Mouse (Mus musculus) heart, embryonic 10.5 days (tissue): ENCODE measurements around the gene Spg11. TPM values are rescaled to one million over a fixed set of nuclear protein-coding genes. Genes with fewer than 3 reads are reported as not detected.

ENCODE experiments used
- DNase-seq: peaks from one replicate; pipeline ENCODE4 v3.0.0-alpha.2; 2017; ENCODE audit warnings: low spot score
- H3K27ac ChIP-seq: fragments of 300-500 bp; sonication (generic); 2 replicates; pipeline ENCODE4 v1.5.1; 2016; ENCODE audit warnings: mild to moderate bottlenecking
- H3K27me3 ChIP-seq: fragments of 300-500 bp; sonication (generic); 2 replicates; pipeline ENCODE4 v1.6.1; 2016; ENCODE audit warnings: mild to moderate bottlenecking; ENCODE audit not compliant: poor library complexity, insufficient read depth, severe bottlenecking
- H3K36me3 ChIP-seq: fragments of 300-500 bp; sonication (generic); 2 replicates; pipeline ENCODE4 v1.6.1; 2016; ENCODE audit warnings: mild to moderate bottlenecking, moderate library complexity
- H3K4me1 ChIP-seq: fragments of 300-500 bp; sonication (generic); 2 replicates; pipeline ENCODE4 v1.6.1; 2016; ENCODE audit warnings: mild to moderate bottlenecking
- H3K4me3 ChIP-seq: fragments of 300-500 bp; sonication (generic); 2 replicates; pipeline ENCODE4 v1.5.1; 2016; ENCODE audit warnings: mild to moderate bottlenecking, moderate library complexity
- H3K9me3 ChIP-seq: fragments of 300-500 bp; sonication (generic); 2 replicates; pipeline ENCODE4 v1.6.1; 2016; ENCODE audit warnings: mild to moderate bottlenecking, moderate library complexity
- WGBS: fragments of 180-500 bp; shearing (Covaris S2); methylation state at CpG from one replicate; pipeline ENCODE4 v1.1.7; 2016; 5-methylcytosine and 5-hydroxymethylcytosine counted together
- polyA plus RNA-seq: library from polyadenylated mRNA; unstranded; fragments of >200 nt; fragmentation: Nextera tagmentation; extraction: Ambion mirVana; gene quantifications from 2 replicates; pipeline ENCODE4 v1.2.1, GENCODE M21; 2016

Gene Spg11
- 8.2 and 8.8 TPM in 2 replicates for polyA plus RNA-seq

- under 1% methylated on average over 47 of the region's 47 CpGs for WGBS
Observed at GRCm38 (mm10) chr2:122117961-122118958, at the start of gene Spg11. TSS of gene Spg11 (minus strand) at chr2:122118386.

DNA sequence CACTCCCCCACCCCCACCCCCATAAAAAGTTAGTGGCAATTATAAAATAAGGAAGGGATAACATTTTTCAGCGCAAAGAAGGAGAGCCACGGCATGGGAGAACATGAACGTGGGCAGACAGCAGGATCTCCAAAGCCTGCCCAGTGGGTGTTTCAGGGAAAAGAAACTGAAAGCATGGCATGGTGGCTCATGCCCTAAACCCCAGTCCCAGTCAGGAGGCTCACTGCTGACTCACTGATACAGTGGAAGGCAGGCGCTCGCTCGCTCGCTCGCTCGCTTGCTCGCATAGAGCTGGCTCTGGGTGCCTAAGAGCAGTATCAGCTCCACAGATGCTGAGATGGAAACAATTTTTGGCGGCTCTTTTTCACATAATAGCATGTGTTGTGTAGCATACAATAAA is 46.1 kb upstream of the Spg11 start:
- Histone ChIP-seq H3K27me3 (no peaks in the 10 kb centered on the region), H3K4me3 (no peak overlapping the region), H3K36me3 (no peaks in the 10 kb centered on the region), H3K27ac (no peak overlapping the region), H3K9me3 (no peaks in the 10 kb centered on the region), H3K4me1 (peaks cover 9% of the 10 kb centered on the region; the same call in 1 of the 2 replicates)
- no peak for DNase-seq
- 78% methylated on average over 11 of the region's 11 CpGs for WGBS

More at GRCm38 (mm10) chr2:122117961-122118958, at the start of gene Spg11:
- 0 out of 2 replicates have a peak, but pooled peaks cover 3% of the 10 kb centered on the region for H3K4me1 ChIP-seq
- peak within 1 kb of the TSS; percentile 98 for H3K27ac ChIP-seq
- H3K27me3 ChIP-seq = no peaks in the 10 kb centered on the region
- peak; percentile 99 for DNase-seq
- no peaks in the 10 kb centered on the region for H3K9me3 ChIP-seq
- H3K36me3 ChIP-seq = peaks cover 14% of the 10 kb centered on the region
- H3K4me3 ChIP-seq = peak within 1 kb of the TSS; percentile 91

DNA sequence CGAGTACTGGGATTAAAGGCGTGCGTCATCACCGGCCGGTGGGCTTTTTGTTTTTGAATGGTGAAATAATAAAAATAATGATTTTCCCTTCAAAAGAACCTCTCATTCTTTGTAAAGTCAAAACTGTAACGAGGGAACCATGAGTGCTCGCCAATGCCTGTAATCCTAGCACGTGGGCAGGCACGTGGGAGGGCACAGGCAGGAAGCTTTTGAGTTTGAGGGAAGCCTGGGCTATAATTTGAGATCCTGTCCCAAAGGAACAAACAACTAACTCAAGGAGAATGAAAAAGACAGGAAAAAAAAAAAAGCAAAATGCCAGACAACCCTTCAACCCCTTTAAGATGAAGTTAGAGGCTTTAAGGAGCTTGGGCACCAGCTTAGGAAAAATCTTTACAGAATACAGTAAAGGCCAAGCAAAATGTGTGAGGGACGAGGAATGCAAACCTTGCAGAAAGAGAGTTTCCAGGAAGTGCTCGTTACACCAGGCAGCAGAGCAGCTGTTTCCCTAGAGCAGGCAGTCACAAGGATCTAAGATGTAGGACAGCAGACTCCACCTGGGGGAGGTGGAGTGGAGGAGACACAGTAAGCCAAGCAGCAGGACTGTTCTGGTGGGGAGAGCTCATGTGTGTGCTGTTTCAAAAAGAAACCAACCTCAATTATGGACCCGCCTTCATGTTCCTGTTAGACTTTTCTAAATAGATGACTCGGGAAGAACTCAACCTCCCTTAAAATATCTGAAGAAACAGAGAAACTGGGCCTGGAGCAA is 45.4 kb upstream of the Spg11 start:
- Histone ChIP-seq H3K36me3 (no peaks in the 10 kb centered on the region), H3K27ac (no peak overlapping the region), H3K4me3 (no peak overlapping the region), H3K9me3 (no peaks in the 10 kb centered on the region), H3K27me3 (no peaks in the 10 kb centered on the region), H3K4me1 (peaks cover 13% of the 10 kb centered on the region)
- 70% methylated on average over 13 of the region's 13 CpGs for WGBS
- peak; percentile 71 for DNase-seq

GRCm38 (mm10) chr2:122162529-122162928 is 44.3 kb upstream of the Spg11 start:
- no peaks in the 10 kb centered on the region for H3K9me3 ChIP-seq
- peak; percentile 13 for DNase-seq
- H3K27me3 ChIP-seq = no peaks in the 10 kb centered on the region
- no peak overlapping the region for H3K27ac ChIP-seq
- H3K4me3 ChIP-seq = no peak overlapping the region
- no peaks in the 10 kb centered on the region for H3K36me3 ChIP-seq
- 79% methylated on average over 2 of the region's 2 CpGs for WGBS
- H3K4me1 ChIP-seq = peaks cover 19% of the 10 kb centered on the region

DNA sequence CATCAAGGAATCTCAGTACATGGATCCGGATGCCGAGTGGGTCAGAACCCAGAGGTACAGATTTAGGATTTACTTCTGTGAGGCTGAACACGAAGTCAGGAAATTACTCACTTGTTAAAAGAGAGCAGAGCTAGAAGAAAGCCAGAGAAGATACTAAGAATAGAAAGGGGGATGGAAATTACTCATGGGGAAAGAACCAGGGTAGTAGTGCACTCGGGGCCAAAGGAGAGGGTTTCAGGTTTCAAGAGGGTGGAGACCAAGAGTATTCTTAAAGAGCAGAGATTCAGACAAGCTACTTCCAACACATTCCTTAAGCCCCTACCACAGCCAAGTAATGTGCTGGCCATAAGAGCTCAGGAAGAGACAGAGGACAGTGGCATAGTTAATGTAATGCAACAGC is 43.4 kb upstream of the Spg11 start:
- H3K4me1 ChIP-seq = peaks cover 19% of the 10 kb centered on the region
- no peak overlapping the region for H3K4me3 ChIP-seq
- H3K27ac ChIP-seq = peak overlapping the region; percentile 47; the same call in 1 of the 2 replicates
- H3K36me3 ChIP-seq = no peaks in the 10 kb centered on the region
- no peaks in the 10 kb centered on the region for H3K27me3 ChIP-seq
- H3K9me3 ChIP-seq = no peaks in the 10 kb centered on the region
- WGBS = 17% methylated on average over 4 of the region's 4 CpGs
- peak; percentile 67 for DNase-seq

- peak; percentile 91 for DNase-seq
- Histone ChIP-seq H3K36me3 (no peaks in the 10 kb centered on the region), H3K9me3 (no peaks in the 10 kb centered on the region), H3K4me3 (no peak within 1 kb of the TSS), H3K4me1 (peaks cover 19% of the 10 kb centered on the region), H3K27ac (peak within 1 kb of the TSS; percentile 47; the same call in 1 of the 2 replicates), H3K27me3 (no peaks in the 10 kb centered on the region)
- 42% methylated on average over 2 of the region's 2 CpGs for WGBS
Observed at GRCm38 (mm10) chr2:122160680-122161079, 42.5 kb upstream of the Spg11 start, which contains the start of gene Trim69. TSS of gene Trim69 (plus strand) at chr2:122160700.

GRCm38 (mm10) chr2:122159667-122160066 is 41.5 kb upstream of the Spg11 start:
- WGBS = 80% methylated on average over 6 of the region's 6 CpGs
- no peak for DNase-seq
- peaks cover 19% of the 10 kb centered on the region for H3K4me1 ChIP-seq
- no peaks in the 10 kb centered on the region for H3K9me3 ChIP-seq
- H3K36me3 ChIP-seq = peaks cover 7% of the 10 kb centered on the region
- no peaks in the 10 kb centered on the region for H3K27me3 ChIP-seq
- H3K27ac ChIP-seq = no peak overlapping the region
- H3K4me3 ChIP-seq = no peak overlapping the region

- Histone ChIP-seq H3K36me3 (peaks cover 12% of the 10 kb centered on the region), H3K4me3 (no peak overlapping the region), H3K9me3 (no peaks in the 10 kb centered on the region), H3K27ac (no peak overlapping the region), H3K27me3 (no peaks in the 10 kb centered on the region), H3K4me1 (peaks cover 19% of the 10 kb centered on the region)
- DNase-seq = no peak
- WGBS = 37% methylated on average over 6 of the region's 6 CpGs
Observed at GRCm38 (mm10) chr2:122158362-122158802, 40.2 kb upstream of the Spg11 start.

- H3K36me3 ChIP-seq = peaks cover 12% of the 10 kb centered on the region
- DNase-seq = no peak
- H3K27ac ChIP-seq = no peak overlapping the region
- no peaks in the 10 kb centered on the region for H3K9me3 ChIP-seq
- H3K27me3 ChIP-seq = no peaks in the 10 kb centered on the region
- H3K4me1 ChIP-seq = peaks cover 19% of the 10 kb centered on the region
- H3K4me3 ChIP-seq = no peak overlapping the region
Observed at GRCm38 (mm10) chr2:122157561-122157960, 39.4 kb upstream of the Spg11 start.

DNA sequence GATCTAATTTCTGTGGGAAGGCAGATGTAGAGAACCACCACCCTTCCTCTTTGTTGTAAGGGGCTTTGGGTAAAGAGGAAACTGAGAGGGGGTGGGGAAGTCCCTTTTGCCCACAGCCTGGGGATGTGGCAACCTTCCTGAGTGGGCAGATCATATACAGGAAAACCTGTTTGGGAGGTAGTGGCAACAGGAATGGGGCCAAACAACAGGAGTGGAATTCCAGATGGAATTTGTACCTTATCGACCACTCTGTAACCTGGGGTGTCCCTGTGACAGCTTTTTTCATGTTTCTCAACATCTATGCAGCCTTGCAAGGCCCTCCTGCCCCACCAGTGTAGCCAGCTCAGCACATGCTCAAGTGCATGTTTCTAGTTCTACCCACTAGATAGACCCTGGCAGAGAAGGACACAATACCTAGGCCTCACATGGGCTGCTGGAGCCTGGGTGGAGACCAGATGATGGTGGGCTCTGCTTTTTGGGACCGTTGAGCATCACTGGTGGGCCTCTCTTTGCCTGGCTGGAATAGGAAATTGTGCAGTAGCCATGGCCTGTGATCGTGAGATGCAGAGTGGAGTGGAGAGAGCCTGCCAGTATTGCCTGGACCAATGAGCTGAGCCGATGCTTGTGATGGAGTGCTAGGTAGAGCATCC is 38.0 kb upstream of the Spg11 start:
- 85% methylated on average over 4 of the region's 4 CpGs for WGBS
- H3K9me3 ChIP-seq = no peaks in the 10 kb centered on the region
- H3K4me3 ChIP-seq = no peak overlapping the region
- H3K4me1 ChIP-seq = peaks cover 12% of the 10 kb centered on the region
- H3K36me3 ChIP-seq = peaks cover 20% of the 10 kb centered on the region
- no peak for DNase-seq
- H3K27me3 ChIP-seq = no peaks in the 10 kb centered on the region
- H3K27ac ChIP-seq = no peak overlapping the region

DNA sequence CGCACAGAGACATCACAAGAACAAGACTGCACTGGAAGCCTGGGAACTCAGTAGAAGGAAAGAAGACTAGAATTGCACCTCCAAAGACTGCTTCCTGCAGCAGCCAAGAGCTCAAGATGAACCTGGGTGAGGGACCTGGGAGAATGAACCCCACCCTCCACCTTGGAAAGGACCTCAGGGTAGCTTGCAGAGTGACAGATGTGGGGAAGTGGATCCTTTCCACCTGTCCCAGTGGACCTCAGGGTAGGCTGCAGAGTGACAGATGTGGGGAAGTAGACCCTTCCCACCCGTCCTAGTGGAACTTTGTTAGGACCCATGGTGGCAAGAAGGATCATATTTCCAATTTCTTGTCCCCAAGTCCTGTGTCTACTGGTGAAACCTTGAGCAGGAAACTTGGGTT is 37.1 kb upstream of the Spg11 start:
- peaks cover 10% of the 10 kb centered on the region for H3K4me1 ChIP-seq
- no peak overlapping the region for H3K27ac ChIP-seq
- H3K27me3 ChIP-seq = no peaks in the 10 kb centered on the region
- H3K36me3 ChIP-seq = peaks cover 22% of the 10 kb centered on the region
- no peaks in the 10 kb centered on the region for H3K9me3 ChIP-seq
- DNase-seq = no peak
- 81% methylated on average over 2 of the region's 2 CpGs for WGBS
- H3K4me3 ChIP-seq = no peak overlapping the region

DNA sequence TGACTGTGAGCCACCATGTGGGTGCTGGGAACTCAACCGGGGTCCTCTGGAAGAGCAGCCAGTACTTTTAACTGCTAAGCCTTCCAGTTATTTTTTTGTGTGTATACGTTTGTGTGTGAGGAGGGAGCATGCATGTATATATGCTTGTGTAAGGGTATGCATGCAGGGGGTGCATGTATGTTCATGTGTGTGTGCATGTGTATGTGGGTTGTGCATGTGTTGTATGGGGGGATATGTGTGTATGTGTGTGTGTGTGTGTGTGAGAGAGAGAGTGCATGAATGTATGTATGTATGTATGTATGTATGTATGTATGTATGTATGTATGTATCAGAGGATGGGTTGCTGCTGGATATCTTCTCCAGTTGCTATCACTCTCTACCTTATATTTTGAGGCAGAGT is 36.3 kb upstream of the Spg11 start:
- DNase-seq = no peak
- Histone ChIP-seq H3K27ac (no peak overlapping the region), H3K4me1 (peaks cover 10% of the 10 kb centered on the region), H3K9me3 (no peaks in the 10 kb centered on the region), H3K36me3 (peaks cover 22% of the 10 kb centered on the region), H3K27me3 (no peaks in the 10 kb centered on the region), H3K4me3 (no peak overlapping the region)
- WGBS = 87% methylated on average over 2 of the region's 2 CpGs
